Mouse (Mus musculus) kidney, adult 9 months (tissue): ENCODE measurements around the gene 1700012B07Rik.
A peak's percentile ranks its signal among the peaks of the same experiment; 100 is the strongest.

Experiments used
- DNase-seq: peaks from one replicate; pipeline ENCODE4 v3.0.0; 2022

Gene 1700012B07Rik

GRCm38 (mm10) chr11:109845601-109846000 lies 17.8 kb upstream of the 1700012B07Rik start:
- DNase-seq, result no peak

DNA sequence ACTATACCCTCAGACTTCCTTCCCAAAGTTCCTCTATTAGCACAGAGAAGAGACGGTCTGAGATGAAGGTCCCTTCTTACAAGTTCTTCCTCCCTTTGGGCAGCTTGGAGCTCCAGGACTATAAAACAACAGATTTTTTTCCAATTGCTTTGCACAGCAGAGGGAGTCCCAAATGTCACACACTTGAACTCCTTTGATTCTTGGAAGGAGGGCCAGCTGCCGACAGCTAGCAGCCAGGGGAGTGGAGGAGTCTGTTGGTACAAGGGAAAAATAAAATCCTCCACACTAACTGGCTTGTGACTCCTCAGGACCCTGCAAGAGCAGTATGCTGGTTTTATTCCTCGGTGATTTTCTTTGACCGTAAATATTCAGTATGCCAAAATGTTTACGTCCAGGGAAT lies 16.6 kb upstream of the 1700012B07Rik start:
- DNase-seq, result no peak

- no peak for DNase-seq
Observed at GRCm38 (mm10) chr11:109830368-109830767, 2.5 kb upstream of the 1700012B07Rik start.

- DNase-seq, result no peak
Observed at GRCm38 (mm10) chr11:109822280-109822679, 5.6 kb downstream of the 1700012B07Rik start.

- peak; percentile 5 for DNase-seq
Observed at GRCm38 (mm10) chr11:109817405-109817804, 10.4 kb downstream of the 1700012B07Rik start.

GRCm38 (mm10) chr11:109816911-109817310 lies 10.9 kb downstream of the 1700012B07Rik start:
- DNase-seq, result no peak

GRCm38 (mm10) chr11:109811721-109812120 lies 16.1 kb downstream of the 1700012B07Rik start:
- DNase-seq, result no peak

- DNase-seq, result no peak
Observed at GRCm38 (mm10) chr11:109809175-109809855, 18.5 kb downstream of the 1700012B07Rik start.

- DNase-seq, result no peak
Observed at GRCm38 (mm10) chr11:109801515-109801914, 26.3 kb downstream of the 1700012B07Rik start.

- DNase-seq, result no peak
Observed at GRCm38 (mm10) chr11:109797531-109797930, 30.3 kb downstream of the 1700012B07Rik start.

DNA sequence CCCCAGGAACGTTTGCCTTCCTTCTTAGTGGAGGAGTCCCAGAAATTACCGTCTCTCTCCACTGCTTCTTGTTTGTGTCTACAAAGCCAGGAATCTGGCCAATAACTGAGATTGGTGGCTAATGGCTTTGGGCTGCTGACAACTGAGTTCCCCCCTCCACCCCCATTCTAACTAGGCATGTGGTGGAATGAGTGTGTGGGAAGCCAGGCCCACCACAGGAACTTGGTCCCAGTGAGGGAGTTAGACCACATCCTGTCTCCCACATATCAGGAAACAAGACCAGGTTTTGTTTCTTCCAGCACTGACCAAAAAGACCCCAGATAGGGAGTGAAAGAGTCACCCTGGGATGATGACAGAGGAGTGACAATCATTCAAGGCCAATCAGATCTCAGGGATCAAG lies 32.3 kb downstream of the 1700012B07Rik start:
- DNase-seq, result no peak

GRCm38 (mm10) chr11:109793578-109793977 lies 34.3 kb downstream of the 1700012B07Rik start:
- no peak for DNase-seq

GRCm38 (mm10) chr11:109792401-109792997 lies 35.3 kb downstream of the 1700012B07Rik start:
- DNase-seq, result no peak

DNA sequence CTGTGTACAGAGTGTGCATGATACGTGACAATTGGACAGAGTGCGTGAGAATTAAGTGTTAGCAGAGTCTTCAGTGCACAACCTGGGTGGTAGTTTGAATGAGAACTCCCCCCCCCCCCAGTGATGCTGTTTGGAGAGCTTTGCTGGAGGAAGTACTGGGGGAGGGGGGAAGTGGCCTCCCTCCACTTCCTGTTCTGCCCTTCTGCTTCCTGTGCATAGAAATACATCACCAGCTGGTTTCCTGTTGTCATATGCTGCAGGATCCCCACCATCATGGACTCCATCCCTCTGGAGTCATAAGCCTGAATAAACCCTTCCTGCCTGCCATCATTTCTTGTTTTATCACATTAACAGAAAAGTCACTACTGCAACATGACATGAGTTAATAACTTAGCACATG lies 35.9 kb downstream of the 1700012B07Rik start:
- no peak for DNase-seq

DNA sequence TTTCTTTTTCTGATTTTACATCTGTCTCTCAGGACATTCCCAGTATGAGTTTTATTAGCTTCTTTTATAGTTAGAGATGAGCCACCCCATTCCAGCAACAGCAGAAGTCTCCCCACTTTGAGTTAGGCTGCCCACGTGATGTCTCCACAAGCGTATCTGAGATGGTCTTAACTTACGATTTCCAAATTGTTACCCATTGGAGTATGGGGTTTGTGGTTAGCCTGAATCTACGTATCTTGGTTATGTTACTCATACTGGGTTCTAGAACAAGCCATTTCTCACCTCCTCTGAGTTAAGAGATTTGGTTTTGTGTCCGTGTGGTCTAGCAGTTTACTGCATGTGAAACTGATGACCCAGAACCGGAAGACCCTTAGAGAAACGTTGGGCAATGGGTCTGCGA lies 37.6 kb downstream of the 1700012B07Rik start:
- no peak for DNase-seq

DNA sequence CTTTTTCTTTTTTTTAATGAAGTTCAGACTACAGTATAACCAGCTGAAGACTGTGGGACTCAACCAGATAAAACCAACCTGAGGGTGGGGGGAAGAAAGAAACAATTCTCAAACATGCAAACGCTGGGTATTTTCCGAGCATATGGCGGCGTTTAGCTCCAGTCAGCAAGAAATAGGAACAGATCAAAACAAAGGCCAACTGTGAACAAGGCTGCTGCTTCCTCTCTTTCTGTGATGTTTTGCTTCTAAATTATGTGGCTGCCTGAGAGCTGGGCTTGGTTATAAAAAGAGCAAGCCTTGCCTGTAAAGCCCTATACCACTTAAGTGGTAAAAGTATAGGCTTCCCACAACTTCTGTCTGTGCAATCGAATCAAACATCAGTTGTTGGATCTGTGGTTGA lies 42.5 kb downstream of the 1700012B07Rik start:
- DNase-seq, result no peak

GRCm38 (mm10) chr11:109771381-109771780 lies 56.5 kb downstream of the 1700012B07Rik start:
- peak; percentile 72 for DNase-seq

DNA sequence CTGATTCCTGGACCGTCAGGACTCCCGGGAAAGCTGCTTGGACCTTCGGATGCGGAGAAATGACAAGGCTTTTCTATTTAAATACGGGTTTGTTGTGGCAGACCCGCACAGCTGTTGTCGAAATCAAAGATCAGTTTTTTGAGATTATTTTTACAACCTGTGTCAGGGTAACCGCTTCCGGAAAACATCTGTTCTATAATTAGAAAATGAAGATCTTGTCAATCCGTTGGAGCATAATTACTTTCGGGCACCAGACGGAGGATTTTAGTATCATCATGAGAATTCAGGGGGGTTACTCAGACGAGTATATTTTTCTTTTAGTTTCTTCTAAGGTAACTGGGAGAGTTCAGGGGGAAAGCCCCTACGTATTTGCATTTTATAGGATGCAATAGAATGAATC lies 57.7 kb downstream of the 1700012B07Rik start:
- DNase-seq, result no peak

- DNase-seq, result no peak
Observed at GRCm38 (mm10) chr11:109769091-109769490, 58.8 kb downstream of the 1700012B07Rik start.

GRCm38 (mm10) chr11:109760063-109760462 lies 67.8 kb downstream of the 1700012B07Rik start:
- DNase-seq, result no peak

DNA sequence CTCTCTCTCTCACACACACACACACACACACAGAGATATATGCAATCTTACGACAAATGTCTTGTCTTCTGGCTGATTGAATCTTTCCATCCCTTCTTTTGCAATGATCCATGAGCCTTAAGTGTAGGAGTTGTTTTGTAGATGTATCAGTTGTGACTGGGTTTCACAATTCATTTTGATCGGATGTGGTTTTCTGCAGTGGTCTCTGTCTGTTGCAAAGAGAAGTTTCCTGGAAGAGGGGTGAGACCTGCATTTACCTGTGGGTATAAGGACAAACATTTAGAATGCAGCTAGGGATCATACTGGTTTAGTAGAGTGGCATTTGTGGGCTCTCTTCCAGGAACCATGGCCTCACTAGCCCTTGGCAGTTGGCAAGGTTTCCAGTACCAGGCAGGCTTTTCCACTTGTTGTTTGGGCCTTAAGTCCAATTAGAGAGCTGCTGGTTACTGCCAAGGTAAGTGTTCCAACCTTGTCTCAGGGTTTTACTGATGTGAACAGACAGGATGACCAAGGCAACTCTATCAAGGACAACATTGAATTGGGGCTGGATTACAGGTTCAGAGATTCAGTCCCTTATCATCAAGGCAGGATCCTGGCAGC lies 69.1 kb downstream of the 1700012B07Rik start:
- DNase-seq, result peak; percentile 50

DNA sequence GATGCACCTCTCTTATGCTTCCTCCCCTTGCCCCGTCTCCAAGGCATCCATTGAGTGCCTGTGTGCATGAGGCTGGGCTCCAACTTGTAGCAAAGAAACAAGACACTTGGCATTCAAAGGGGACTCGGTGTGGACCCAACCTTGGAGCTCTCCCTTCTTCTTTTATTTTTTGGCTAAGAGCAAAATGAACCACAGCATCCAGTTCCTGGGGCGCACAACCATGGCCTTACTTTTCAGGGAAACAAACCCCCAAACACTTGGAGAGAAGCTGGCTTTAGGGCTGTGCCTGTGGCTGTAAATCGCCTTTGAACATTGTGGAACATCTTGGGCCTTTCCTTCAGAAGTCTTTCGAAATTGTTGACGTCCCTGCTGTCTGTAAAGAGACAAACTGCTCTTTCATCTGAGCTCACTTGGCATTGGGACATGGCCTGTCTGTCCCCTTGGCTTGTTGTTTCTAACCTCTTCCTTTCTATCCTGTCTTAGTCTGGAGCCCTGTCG lies 73.7 kb downstream of the 1700012B07Rik start:
- no peak for DNase-seq

- no peak for DNase-seq
Observed at GRCm38 (mm10) chr11:109751636-109752603, 75.9 kb downstream of the 1700012B07Rik start.
